Mouse (Mus musculus) cerebellum, adult 8-10 months (tissue): ENCODE results near the gene Ccna1.

ENCODE experiments used
- DNase-seq: peaks from one replicate; pipeline ENCODE4 v3.0.0; 2022

Gene Ccna1

DNA sequence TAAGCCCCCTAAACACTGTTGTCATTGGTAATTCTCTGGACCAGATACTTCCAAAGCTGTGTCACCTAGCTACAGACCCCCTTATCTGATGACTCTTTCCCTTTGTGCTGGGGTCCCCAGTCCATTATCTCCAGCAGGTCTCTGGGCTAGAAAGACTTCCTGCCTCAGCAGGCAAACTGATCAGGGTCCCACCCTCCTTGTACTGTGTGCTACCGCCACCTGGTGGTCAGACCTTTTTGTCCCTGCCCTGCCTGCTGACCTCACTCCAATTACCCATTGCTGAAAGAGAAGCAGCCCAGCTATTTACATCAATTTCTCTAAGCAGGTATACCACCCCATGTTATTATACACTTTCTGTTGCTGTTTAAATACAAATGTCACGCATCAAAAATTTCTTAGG is 9.1 kb upstream of the Ccna1 start:
- peak; percentile 41 for DNase-seq

DNA sequence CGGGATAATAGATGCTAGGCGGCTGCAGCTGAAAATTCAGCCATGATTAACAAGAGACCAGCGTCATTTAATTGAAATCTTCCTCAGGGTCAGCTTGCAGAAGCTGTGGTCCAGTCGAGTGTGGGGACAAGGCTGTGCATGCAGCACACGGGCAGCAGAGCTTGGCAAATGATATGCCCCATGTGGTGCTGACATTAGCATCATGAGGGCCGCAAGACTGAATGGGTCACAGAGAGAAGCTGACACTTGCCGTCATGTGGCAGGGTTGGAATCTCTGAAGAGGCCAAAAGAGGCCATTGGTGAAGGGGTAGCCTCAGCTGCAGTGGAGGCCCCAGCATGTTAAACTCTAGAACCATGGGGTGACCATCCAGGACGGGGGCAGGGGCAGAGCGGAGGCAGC is 7.4 kb upstream of the Ccna1 start:
- DNase-seq = no peak

DNA sequence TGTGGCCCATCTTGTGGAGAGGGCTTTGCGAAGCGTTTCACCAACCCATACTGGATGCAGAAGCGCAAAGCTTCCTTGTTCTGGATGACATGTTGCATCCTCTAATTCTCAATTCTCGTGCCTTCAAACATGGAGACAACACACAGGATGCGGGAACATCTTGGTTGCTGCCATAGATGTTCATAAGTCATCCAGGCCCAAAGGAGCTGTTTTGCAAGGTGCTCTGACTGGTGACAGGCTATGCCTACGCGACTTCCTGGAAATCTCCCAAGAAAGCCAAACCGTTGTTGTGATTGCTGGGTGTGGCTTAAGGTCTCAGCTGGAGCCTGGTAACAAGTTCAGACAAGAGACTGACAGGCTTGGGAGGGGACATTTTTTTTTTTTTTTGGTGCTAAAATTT is 1.1 kb upstream of the Ccna1 start:
- DNase-seq = no peak

- DNase-seq = no peak
Measured at GRCm38 (mm10) chr3:55055747-55056120, 433 bp upstream of the Ccna1 start.

- DNase-seq = no peak
Measured at GRCm38 (mm10) chr3:55054231-55054630, 1.1 kb downstream of the Ccna1 start.

DNA sequence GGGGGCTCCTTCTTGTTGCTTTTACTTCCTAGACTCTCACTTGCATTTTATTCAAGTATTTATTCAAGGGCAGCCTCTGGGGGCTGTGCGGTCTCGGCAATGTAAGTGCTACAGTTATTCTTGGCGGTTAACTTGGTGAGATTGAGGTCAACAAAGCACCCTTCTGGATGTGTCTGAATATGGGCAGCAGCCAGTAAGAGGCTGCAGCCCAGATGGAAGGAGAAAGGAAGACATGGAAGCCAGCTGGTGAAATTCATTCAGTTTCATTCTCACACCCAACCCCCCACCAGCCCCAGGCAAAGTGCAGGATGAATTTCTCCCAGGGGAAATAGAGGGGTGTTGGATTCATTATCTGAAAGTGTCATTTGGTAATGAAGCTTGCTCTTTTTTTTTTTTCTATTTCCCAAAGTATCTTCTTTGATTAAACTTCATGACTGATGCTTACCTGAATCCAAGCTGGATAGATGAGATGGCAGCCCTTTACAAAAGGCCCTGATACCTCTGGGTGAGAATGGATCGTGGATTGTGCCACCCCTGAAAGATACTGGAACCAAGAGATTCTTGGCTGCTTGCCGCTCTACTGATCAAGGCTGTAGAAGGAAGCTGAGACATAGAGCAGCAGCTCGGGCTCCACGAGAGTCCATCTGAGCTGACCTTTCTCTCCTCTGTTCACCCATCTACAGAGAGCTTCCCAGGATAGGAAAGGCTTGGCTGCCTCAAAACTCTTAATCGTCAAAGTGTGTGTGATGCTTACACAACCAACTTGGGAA is 10.5 kb downstream of the Ccna1 start:
- DNase-seq = no peak

- no peak for DNase-seq
Measured at GRCm38 (mm10) chr3:55037608-55038007, 17.7 kb downstream of the Ccna1 start.

DNA sequence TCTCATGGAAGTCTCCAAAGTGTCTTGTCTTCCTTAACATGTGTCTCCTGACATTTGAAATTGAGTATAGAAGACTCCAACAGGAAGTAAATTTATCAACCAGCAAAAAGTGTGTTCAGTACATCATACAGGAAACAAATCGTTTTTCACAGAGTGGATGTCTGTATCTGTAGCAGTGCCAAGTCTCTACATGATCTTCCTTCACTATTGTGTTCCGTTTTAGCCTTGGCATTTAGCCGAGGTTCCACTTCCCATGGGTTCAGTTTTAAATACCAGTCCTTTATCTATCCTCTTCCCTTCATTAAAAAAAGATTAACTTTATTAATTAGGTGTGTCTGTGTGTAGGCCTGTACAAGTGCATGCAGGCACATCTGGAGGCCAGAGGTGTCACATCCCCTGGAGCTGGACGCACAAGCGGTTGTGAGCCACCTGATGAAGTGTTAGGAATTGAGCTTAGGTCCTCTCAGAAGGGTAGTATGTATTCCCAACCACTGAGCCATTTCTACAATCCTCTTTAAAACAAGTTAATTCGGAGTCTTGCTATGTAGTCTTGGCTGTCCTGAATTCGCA is 27.9 kb downstream of the Ccna1 start:
- no peak for DNase-seq

- no peak for DNase-seq
Measured at GRCm38 (mm10) chr3:55025502-55025901, 29.8 kb downstream of the Ccna1 start.

- DNase-seq = no peak
Measured at GRCm38 (mm10) chr3:55023347-55023746, 32.0 kb downstream of the Ccna1 start.

- DNase-seq = no peak
Measured at GRCm38 (mm10) chr3:55022247-55022646, 33.1 kb downstream of the Ccna1 start.

DNA sequence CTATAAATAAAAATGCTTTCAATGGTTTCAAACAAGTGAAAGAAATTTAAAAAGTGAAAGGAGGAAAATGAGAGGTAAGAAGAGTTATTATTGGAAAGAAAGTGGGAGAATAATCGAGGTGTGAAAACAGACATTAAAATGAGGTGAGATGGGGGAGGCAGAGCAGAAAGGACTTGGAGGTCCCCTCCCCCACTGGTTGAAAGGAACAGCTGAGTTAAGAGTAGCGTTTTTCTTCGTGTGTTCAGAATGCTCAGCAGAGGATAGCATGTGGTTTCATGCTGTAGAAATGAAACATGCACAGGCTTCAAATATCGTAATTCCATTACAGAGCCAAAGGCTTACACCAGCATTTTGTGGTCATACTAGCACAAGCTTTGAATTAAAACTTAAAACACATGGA is 42.8 kb downstream of the Ccna1 start:
- DNase-seq = no peak

DNA sequence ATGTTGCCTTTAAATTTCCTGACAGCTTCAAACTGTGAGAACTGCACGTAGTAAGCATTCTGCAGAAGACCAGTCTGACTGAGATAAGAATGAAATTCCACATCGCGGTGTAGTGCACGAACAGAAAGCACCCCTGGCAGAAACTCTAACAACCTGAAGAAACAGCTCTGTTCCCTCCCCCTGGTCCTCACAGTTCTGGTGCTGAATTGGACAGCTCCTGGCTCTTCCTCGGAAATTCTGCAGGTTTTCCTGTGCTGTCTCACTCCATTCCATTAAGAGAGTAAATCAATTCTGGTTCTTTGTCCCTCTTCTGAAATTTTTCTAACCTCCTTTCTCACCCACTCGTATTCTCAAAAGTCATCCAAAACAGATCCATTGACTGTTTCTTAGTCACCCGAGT is 43.6 kb downstream of the Ccna1 start:
- no peak for DNase-seq

- DNase-seq = no peak
Measured at GRCm38 (mm10) chr3:55008965-55009741, 46.1 kb downstream of the Ccna1 start.

DNA sequence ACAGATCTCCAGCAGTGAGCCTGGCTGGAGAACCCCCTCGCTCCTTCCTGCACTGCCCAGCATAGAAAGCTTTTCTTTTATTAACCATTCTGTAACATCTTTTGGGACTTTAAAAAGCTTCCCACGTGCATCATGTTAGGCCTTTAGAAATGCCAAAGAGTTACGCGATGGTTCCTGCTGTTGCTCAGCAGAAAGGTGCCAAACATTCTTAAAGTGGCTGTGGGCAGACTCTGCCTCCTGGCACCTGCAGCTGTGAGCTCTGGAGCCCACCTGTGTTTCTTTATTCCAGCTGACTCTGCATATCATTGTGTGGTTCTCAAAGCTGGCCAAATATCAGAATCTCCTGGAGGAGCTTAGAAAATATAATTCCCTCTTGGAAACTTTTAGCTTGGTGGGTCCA is 51.3 kb downstream of the Ccna1 start:
- DNase-seq = no peak

DNA sequence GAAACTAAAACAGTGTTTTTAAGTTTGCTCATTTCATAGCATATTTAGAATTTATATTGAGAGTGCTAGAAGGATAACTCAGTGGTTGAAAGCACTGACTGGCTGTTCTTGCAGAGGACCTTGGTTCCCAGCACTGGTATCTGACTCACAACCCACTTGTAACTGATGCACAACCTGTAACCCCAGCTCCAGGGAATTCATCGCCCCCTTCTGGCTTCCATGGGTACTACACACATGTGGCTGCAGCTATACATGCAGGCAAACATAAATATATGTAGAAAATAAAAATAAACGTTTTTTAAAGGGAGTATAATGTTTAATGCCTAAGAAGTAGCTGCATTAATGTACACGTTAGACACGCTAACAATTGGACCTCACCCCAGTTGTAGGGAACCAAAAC is 53.6 kb downstream of the Ccna1 start:
- DNase-seq = no peak
